Mouse (Mus musculus) brain, embryonic 14.5 days (tissue): ENCODE measurements around the gene Mgat2. TPM values are rescaled to one million over a fixed set of nuclear protein-coding genes. Genes with fewer than 3 reads are reported as not detected.
"Not testable (repeated sequence)": the region's sequence is repeated elsewhere in the genome, so short reads cannot be mapped to it uniquely, and the experiment has no call there.

Source experiments
- DNase-seq: peaks from one replicate; pipeline ENCODE4 v3.0.0-alpha.2; 2011; ENCODE audit warnings: low read depth
- CTCF ChIP-seq: fragments of 200-500 bp; IDR thresholded peaks from 2 replicates; pipeline ENCODE4 v1.5.1; 2012; ENCODE audit warnings: inconsistent platforms, mild to moderate bottlenecking, moderate library complexity, borderline replicate concordance; ENCODE audit not compliant: insufficient read depth, insufficient read length; ENCODE audit errors: extremely low read depth
- POLR2A ChIP-seq: fragments of 200-500 bp; IDR thresholded peaks from 2 replicates; pipeline ENCODE4 v1.6.1; 2012; ENCODE audit warnings: mild to moderate bottlenecking, inconsistent platforms, borderline replicate concordance; ENCODE audit not compliant: poor library complexity, insufficient read depth, insufficient read length, severe bottlenecking; ENCODE audit errors: extremely low read depth
- polyA plus RNA-seq: library from polyadenylated mRNA; depleted of rRNA; stranded (reverse); fragments of >200 nt; gene quantifications from 2 replicates; pipeline ENCODE4 v1.2.3, GENCODE M21; 2012

The Mgat2 gene
- polyA plus RNA-seq, 1 experiment, result 19.9 TPM

- DNase-seq, result no peak
- TF ChIP-seq POLR2A (no peak), CTCF (no peak)
These were observed 19.1 kb upstream of the Mgat2 start for GRCm38 (mm10) chr12:69164904-69165303.

GRCm38 (mm10) chr12:69166861-69167581 is 16.9 kb upstream of the Mgat2 start:
- DNase-seq, result not testable (repeated sequence)

GRCm38 (mm10) chr12:69167656-69168460 is 16.1 kb upstream of the Mgat2 start:
- no peak for DNase-seq
- TF ChIP-seq POLR2A, result no peak
- TF ChIP-seq CTCF, result no peak

- DNase-seq, result peak; percentile 95
- TF ChIP-seq CTCF (no peak), POLR2A (no peak)
These were observed 15.4 kb upstream of the Mgat2 start, which contains the start of gene Lrr1 for GRCm38 (mm10) chr12:69168461-69169106. Lrr1 (plus strand) TSS chr12:69168814.

- no peak for DNase-seq
- TF ChIP-seq POLR2A, result no peak
- TF ChIP-seq CTCF, result no peak
These were observed 12.7 kb upstream of the Mgat2 start for GRCm38 (mm10) chr12:69171307-69171706.

- no peak for DNase-seq
- TF ChIP-seq POLR2A (no peak), CTCF (no peak)
These were observed 8.0 kb upstream of the Mgat2 start for GRCm38 (mm10) chr12:69175975-69176374.

- no peak for DNase-seq
- TF ChIP-seq POLR2A (no peak), CTCF (no peak)
These were observed 6.4 kb upstream of the Mgat2 start for GRCm38 (mm10) chr12:69177526-69177925.

GRCm38 (mm10) chr12:69179371-69179770 is 4.6 kb upstream of the Mgat2 start:
- TF ChIP-seq POLR2A (no peak), CTCF (no peak)
- DNase-seq, result no peak

GRCm38 (mm10) chr12:69181800-69182199 is 2.2 kb upstream of the Mgat2 start:
- DNase-seq, result no peak
- TF ChIP-seq CTCF (no peak), POLR2A (no peak)

- DNase-seq, result peak; percentile 69
- TF ChIP-seq POLR2A (no peak), CTCF (no peak)
These were observed 662 bp downstream of the Mgat2 start for GRCm38 (mm10) chr12:69184342-69185295.
